Mouse (Mus musculus) telencephalon, adult 2 months (tissue): Measurements from ENCODE around the gene 1600002K03Rik.

ENCODE experiments used
- DNase-seq: peaks from one replicate; pipeline ENCODE4 v3.0.0-alpha.2; 2011; ENCODE audit warnings: low read depth, low spot score

The 1600002K03Rik gene

DNA sequence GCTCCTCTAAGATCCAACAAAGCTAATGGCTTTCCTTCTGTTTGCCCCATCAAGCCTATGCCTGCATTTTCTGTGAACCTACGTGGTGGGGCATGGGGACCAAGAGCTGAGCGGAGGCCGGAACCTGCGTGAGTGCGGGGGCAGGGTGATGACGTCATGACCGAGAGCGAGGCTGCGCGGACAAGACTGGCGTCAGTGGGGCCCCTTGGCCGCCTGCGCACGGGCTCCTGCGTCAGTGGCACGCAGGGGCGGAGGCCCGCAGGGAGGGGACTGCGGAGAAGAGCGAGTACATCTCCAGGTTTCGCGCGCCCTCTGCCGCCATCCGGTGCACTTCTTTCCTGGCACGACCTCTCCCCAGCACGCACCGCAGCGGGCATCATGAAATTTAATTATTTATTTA is 31.5 kb upstream of the 1600002K03Rik start:
- DNase-seq = peak; percentile 96

GRCm38 (mm10) chr10:80141786-80142529 is 30.8 kb upstream of the 1600002K03Rik start:
- DNase-seq = peak; percentile 99

- DNase-seq = no peak
Observed at GRCm38 (mm10) chr10:80142530-80142925, 30.2 kb upstream of the 1600002K03Rik start.

DNA sequence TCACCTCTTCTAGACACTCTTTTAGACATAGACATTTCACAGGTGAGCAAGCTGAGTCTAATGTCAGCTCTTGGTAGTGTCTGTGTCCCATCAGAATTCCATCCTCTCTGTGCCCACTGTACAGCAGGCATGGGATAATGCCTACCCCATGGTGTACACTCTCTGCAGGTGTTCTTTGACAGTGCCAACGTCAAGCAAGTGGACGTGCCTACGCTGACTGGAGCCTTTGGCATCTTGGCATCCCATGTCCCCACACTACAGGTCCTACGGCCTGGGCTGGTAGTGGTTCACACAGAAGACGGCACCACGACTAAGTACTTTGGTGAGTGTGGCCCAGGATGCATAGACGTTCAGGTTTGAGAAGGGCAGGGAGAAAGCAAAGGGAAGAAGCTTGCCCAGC is 29.1 kb upstream of the 1600002K03Rik start:
- no peak for DNase-seq

DNA sequence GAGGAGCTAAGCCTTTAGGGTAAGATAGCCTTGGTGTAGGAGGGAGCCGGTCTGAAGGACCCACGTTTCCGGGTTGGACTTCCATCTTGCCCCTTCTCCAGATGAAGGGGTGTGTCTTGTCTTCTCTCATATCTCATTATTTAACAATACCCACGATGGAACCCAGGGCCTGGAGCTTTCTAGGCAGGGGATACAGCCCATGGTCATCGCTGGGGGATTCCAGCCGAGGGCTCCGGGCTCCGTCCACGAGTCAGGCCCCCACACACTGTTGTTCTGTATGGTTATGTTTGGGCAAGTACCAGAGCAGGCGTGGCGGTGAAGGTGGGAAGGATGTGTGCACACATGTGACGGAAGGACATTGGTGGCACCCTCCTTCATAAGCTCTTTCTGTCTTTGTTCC is 28.6 kb upstream of the 1600002K03Rik start:
- DNase-seq = no peak

DNA sequence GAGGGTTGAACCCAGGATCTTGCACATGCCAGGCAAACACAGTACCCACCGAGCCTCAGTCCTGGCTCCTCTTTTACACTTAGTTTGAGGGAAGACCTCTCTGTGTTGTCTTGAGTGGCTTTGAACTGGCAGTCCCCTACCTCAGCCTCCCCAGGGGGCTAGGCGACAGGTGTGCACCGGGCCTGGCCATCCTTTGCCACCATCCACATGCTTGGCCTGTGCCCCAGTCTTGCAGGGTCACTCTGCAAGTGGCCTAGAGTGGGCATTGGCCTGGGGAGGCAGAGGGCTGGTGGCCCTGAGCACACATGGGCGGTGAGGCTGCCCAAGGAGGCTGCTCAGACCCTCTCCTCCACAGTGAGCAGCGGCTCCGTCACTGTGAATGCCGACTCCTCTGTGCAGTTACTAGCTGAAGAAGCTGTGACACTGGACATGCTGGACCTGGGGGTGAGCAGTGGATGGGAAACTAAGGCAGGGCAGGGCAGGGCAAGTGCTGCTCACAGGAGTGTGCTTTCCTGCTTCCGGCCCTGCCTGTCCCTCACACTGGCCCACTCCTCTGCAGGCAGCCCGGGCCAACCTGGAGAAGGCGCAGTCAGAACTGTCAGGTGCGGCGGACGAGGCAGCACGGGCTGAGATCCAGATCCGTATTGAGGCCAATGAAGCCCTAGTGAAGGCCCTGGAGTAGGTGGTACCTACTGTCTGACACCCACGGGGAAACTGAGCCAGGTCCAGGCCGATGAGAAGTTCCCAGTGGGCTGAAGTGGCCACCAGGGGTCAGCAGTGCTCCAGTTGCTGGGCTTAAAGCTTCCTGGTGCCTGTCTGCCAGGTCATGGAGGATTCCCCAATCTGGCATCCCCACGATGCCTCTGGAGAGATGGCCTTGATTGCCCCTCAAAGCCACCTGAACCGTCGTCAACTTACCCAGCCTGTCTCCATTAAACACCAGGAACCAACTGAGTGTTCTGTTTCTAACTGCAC is 27.6 kb upstream of the 1600002K03Rik start:
- no peak for DNase-seq

DNA sequence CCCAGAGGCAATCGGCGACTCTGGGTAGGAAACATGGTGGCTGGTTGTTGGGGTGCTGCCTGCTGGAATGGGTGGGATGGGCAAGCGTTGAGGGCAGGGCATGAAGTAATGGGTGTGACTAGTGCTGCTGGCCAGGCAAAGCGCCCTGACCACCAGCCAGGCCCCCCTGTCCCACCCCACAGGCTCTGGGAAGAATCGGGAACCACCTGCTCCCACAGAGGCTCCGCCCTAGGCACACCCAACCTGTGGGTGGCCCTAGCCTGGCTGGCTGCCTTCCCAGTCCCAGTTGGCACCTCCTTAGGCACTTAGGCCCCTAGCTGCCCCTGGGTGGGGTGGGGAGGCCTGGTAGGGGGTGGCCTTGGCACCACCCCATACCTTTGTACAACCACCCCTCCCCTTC is 26.8 kb upstream of the 1600002K03Rik start:
- DNase-seq = no peak

DNA sequence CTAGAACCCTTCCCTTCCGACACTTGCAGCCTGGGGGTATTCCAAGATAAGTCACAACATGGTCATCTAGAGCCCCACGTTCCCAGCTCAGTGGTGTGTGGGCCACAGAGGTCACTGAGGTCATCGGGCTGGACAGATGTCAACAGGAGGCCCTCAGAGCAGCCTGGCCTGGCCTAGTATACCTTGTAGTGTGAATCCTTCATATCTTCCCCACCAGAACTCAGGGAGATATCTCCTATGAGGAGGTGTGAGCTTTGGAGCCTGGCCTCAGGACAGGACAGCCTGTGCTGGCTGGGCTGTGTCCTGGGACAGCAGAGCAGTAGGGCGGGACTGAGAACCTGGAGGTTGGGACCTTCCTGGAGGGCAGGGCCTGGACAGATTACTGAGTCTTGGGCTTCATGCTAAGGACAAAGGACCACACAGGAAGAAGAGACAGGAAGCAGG is 26.2 kb upstream of the 1600002K03Rik start:
- DNase-seq = no peak

GRCm38 (mm10) chr10:80147146-80147718 is 25.5 kb upstream of the 1600002K03Rik start:
- no peak for DNase-seq

- no peak for DNase-seq
Observed at GRCm38 (mm10) chr10:80147719-80148601, 24.8 kb upstream of the 1600002K03Rik start, which contains the start of gene Midn. TSS of gene Midn (plus strand) at chr10:80148272.

GRCm38 (mm10) chr10:80148610-80149290 is 24.0 kb upstream of the 1600002K03Rik start:
- DNase-seq = peak; percentile 81

DNA sequence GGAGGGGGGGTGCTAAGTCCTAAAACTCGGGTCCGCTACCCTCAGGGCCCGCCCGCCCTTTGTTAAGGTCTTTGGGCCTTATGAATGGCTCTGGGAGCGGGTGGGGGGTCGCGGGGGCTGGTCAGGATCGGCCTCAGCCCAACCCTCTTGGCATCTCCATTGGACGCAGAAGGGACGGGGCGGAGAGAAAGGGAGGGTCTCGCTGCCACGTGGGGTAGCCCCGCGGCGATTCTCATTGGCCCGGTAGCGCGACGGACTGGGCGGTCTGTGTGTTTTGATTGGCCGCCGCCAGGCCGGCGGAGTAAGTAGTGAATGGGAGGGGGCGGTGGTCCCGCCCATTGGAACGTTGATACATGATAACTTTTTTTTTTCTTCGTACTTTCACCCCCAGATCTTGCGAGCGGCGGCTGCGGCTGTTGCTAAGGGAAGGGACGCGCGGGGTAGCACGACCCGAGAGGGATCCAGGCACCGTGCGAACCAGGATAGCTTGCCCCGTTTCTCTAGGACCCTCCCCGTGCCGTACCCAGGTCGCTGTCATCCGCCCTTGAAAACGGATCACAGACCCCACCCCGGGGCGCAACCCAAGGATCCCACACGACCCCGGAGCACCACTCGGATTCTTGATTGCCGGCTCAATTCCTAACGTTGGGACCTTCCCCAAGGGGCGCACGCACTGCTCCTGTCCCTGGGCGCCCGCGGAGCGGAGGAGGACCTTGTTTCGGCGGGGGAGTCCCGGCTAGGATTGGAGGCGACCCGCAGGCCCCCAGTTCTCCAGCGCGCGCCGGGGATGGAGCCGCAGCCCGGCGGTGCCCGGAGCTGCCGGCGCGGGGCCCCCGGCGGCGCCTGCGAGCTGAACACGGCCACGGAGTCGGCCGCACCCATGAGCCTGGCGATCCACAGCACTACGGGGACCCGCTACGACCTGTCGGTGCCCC is 23.2 kb upstream of the 1600002K03Rik start:
- peak; percentile 98 for DNase-seq

DNA sequence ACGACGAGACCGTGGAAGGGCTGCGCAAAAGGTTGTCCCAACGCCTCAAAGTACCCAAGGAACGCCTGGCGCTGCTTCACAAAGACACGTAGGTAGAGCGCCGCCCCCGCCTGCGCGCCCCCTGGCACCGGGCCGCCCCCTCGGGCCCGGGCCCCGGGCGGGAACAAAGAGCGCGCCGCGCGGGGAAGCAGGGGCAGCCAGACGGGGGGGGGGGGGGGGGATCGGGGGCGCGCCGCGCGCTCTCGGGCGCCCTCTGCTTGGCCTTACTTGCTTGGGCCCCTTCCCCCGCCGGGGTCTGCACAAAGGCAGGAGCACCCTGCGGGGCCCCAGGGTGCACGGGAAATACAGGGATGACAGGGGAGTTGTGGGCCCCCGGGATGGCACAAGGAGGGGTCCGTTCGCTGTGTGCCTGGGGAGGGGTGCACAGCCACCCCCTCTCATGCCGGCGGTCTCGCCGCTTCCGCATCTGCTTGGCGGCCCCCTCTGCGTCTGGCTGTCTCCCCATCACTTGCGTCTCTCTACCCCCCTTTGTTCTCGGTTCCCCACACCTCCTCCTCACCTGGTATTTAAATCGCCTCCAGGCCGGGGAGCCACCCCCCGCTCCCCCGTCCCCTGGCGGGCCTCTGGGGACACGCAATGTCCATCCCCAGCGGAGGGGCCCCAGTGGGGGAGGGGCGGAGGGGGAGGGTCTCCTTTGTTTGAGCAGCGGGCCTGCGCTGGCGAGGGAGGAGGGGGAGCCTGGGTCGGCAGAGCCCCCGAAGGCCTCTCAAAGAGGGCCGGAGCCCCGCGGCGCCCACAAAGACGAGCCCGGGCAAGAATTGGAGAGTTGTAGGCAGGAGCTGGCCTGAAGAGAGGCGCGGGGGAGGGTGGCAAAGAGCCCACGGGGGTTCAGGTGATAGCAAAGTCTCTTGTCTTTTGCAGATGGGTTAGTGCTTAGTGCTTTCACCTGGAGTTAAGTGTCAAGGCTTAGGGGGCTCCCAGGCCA is 22.2 kb upstream of the 1600002K03Rik start:
- no peak for DNase-seq

DNA sequence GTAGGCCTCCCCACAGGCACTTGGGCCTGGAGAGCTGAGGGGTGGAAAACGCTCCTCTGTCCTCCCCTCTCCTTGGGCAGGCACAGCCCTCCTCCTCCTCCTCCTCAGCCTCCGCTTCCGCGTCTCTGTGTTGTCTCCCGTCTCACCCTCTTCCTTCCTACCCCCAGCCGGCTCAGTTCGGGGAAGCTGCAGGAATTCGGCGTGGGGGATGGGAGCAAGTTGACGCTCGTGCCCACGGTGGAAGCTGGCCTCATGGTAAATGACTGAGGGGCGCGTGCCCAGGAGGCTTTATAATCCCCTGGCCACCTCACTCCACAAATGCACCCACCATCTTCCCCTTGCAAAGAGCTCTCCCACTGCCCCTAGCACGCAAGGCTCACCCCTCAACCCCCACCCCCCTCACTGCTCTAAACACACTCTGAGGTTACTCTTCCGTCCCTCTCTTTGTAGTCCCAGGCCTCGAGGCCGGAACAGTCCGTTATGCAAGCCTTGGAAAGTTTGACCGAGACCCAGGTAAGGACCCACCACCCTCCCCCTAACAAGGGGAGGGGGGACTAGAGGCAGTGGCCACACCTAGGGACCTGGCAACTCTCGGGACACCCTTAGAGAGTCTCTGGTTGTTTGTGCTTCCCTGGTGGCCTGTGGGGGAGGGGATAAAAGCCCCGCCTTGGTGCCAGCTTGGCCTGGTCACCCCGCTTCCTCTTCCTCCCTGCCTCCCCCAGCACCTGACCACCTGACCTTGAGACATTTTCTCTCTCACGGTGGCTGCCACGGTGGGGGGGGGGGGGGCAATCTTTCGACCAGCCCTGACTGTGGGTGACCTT is 21.3 kb upstream of the 1600002K03Rik start:
- DNase-seq = no peak

DNA sequence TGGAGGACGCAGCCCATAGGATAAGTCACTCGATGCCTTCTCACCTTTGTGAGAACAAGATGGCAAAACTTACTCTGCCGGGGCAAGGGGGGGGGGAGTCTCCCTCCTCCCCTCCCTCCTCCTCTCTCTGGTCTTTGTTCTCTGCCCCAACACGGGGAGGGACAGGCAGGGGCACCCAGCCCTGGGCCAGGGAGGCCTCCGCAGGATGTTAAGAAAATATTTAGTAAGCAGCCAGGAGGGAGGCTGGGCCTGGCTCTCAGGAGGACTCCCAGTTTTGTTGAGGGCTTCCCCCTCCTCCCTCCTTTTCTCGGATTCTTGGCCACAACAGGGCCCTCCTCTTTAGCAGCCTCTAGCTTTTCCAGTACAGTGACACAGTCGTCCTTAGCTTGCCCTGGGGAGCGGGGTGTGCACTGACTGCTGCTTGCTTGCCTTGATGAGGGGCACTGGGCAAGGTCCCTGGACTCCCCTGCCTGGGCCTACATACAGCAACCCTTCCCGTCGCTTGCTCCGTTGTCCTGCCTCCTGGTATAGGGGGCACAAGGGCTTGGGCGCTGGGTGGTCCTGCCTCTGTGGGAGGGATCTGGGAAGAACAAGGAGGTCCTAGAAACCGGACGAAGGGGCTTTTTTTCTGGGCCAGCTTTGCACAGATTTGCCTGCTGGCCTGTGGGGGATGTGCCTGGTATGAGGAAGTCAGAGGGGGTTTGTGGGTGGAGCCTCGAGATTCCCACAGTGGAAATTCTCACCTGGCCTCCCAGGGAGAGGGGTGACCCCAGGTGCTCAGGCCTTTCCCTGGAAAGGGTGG is 20.5 kb upstream of the 1600002K03Rik start:
- DNase-seq = no peak

- no peak for DNase-seq
Observed at GRCm38 (mm10) chr10:80152873-80153260, 19.9 kb upstream of the 1600002K03Rik start.
